Mouse (Mus musculus) splenic B cell, adult 2 months (primary cell): ENCODE measurements around the gene H2-M10.2.
"Not testable (repeated sequence)": the region's sequence is repeated elsewhere in the genome, so short reads cannot be mapped to it uniquely, and the experiment has no call there.

Source experiments
- DNase-seq: peaks from one replicate; pipeline ENCODE4 v3.0.0-alpha.2; 2011; ENCODE audit warnings: low read depth, low spot score
- H3K27me3 ChIP-seq: 2 replicates; pipeline ENCODE4 v1.6.1; 2012; ENCODE audit warnings: mild to moderate bottlenecking, low read length, moderate library complexity, mixed read lengths; ENCODE audit not compliant: control insufficient read depth, poor library complexity, insufficient read depth, severe bottlenecking
- H3K36me3 ChIP-seq: 2 replicates; pipeline ENCODE4 v1.6.1; 2012; ENCODE audit warnings: mild to moderate bottlenecking, low read length, moderate library complexity, mixed read lengths; ENCODE audit not compliant: control insufficient read depth, poor library complexity, insufficient read depth, severe bottlenecking

H2-M10.2 gene

DNA sequence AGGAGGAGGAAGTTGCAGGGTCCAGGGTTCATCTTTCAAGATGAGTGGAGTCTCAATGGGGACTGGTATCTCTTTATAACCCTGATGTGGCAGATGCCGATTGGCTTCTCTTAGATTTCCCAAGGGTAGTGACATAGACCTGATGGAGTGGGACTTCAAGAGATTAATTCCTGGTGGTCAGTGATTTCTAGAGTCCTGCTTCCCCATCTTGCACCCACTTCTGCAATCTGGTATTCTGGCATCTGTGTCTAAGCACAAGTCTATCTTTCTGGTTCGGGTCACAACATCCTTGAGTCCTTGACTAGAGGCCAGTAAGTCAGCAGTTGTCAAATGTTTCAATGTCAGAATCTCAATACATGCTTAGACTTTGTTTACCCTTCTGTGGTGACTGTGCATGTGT, at the start of gene H2-M10.2:
Gene H2-M10.2, minus strand, starts transcription at position 101 of the 400 bp plus-strand sequence.
- no peaks in the 10 kb centered on the region for H3K27me3 ChIP-seq
- no peaks in the 10 kb centered on the region for H3K36me3 ChIP-seq
- DNase-seq, result no peak

DNA sequence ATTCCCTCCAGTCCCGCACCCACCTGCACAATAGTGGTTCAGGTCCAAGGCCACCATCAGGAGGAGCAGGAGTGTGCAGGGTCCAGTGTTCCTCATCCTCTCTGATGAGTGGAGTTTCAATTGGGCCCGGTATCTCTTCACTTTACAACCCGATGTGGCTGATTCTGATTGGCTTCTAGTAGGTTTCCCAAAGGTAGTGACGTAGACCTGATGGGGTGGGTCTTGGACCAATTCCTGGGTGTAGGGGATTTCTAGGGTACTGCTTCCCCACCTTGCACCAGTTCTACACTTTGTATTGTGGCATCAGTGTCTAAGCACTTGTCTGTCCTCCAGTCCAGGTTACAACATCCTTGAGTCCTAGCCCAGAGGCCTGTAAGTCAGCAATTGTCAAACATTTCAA, 39.8 kb upstream of the H2-M10.2 start, which contains the start of gene H2-M10.1:
Gene H2-M10.1, minus strand, starts transcription at position 101 of the 400 bp plus-strand sequence.
- no peak for DNase-seq
- no peaks in the 10 kb centered on the region for H3K36me3 ChIP-seq
- H3K27me3 ChIP-seq, result no peaks in the 10 kb centered on the region; the same call in 1 of the 2 replicates

DNA sequence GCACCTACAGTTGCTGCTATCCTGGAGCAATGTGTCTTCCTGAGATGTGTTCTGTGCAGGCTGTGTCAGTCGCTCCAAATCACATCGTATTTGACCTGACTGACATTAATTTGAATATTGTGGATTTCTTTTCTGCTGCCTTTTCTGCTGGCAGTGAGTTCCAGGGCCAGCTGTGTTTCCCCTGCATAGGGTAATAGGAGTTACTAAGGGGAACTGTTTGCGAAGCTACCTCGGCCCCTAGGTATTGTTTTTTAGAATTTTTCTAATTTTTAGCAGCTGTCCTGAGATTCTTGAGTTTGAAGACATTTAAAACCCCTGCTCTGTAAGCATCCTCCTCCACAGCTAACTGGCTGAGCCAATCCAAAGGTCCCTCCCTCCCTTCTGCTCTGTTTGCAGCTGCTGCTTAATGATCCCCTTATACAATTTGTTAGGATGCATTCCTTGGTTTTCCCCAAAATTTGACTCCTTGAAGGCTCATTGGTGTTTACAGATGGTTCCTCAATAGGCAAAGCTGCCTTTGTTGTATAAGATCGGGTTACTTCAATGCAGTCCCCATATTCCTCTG, 29.5 kb upstream of the H2-M10.2 start:
- DNase-seq, result no peak
- H3K27me3 ChIP-seq, result no peaks in the 10 kb centered on the region

DNA sequence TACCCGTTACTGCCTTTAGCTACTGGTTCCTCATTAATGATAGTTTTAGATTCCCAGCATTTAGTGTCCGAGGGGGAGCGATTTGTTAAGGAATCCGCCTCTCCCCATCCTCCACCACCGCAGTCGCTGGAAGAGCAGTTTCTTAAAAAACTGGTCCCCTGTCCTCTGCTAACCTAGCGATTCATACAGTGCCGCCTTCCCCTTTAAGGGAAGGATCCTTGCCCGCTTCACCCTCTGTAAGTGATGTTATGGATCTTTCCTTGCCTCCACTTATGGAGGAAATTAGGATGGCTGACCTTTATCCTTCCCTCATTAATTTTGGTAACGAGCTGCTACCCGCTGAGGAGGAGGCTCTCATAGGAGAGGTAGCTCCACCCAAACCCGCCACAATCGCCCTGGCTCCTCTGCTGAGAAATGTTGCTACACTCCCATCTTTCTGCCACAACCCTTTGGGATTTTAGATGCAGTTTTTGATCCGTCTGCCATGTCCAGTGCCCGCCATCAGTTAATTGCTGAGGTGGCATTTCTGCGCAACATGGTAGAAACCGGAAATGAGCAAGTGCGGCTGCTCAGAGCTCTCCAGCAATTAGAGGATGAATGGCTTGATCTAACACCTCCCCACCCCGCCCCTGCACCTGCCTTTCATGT, 28.9 kb upstream of the H2-M10.2 start:
- peak; percentile 66 for DNase-seq
- no peaks in the 10 kb centered on the region for H3K36me3 ChIP-seq
- H3K27me3 ChIP-seq, result no peaks in the 10 kb centered on the region

More for the DNA sequence above, 29.5 kb upstream of the H2-M10.2 start:
- no peaks in the 10 kb centered on the region for H3K36me3 ChIP-seq

DNA sequence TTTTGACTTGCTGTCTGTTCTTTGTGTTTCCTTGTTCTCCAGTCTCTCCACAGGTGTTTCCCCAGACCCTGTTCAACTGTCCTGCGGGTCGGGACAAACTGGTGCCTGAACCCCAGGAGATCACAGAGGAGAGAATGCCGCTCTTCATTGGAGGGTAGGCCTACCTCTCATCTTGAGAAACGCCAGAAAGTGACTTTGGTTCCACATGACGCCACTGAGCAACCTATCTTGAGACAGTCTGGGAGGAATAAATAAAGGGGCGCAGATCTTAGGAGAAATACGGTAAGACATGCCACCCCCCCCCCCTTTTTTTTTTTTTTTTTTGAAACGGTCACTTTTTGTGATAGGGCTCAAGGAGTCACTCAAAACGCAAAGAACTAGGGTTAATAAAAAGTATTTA, 28.2 kb upstream of the H2-M10.2 start:
- no peaks in the 10 kb centered on the region for H3K27me3 ChIP-seq
- H3K36me3 ChIP-seq, result no peaks in the 10 kb centered on the region
- peak; percentile 47 for DNase-seq

DNA sequence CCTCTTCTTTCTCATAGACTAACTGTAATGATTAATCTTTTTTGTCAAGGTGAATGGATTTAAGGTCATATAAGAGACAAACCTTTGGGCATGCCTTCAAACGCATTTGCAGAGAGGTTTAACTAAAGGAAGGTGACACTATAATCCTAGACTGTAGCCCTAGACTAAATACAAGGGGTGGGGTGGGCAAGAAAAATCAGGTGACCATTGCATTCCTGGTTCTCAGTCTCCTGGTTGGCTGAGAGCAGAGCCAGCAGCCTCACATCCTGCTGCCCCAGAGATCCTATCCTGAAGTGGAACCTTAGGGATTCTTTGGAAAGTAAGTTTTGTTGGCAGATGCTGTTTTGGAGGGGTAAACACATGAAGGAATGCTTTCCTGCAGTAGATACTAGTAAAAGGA, 23.0 kb upstream of the H2-M10.2 start:
- Histone ChIP-seq H3K36me3 (no peaks in the 10 kb centered on the region), H3K27me3 (no peaks in the 10 kb centered on the region; the same call in 1 of the 2 replicates)
- no peak for DNase-seq

DNA sequence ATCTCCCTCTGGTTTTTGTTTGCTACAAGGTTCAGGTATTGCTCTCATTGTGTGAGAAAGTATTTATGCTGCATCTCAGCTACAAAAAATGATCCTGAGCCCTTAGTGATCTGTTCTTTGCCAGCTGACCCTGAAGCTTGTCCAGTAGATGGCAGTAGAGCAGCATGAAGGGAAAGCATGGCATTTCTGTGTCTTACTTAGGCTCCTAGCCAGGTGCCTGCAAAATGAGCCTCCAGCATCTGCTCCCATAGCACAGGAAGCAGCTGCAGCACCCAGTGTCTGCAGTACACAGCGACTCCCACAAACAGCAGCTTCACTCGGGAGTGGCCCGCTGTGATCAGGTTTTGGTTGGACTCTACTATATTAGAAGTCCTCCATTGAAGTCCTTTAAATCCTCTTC, 22.6 kb upstream of the H2-M10.2 start:
- H3K36me3 ChIP-seq, H3K27me3 ChIP-seq: not testable (repeated sequence)
- peak; percentile 82 for DNase-seq

DNA sequence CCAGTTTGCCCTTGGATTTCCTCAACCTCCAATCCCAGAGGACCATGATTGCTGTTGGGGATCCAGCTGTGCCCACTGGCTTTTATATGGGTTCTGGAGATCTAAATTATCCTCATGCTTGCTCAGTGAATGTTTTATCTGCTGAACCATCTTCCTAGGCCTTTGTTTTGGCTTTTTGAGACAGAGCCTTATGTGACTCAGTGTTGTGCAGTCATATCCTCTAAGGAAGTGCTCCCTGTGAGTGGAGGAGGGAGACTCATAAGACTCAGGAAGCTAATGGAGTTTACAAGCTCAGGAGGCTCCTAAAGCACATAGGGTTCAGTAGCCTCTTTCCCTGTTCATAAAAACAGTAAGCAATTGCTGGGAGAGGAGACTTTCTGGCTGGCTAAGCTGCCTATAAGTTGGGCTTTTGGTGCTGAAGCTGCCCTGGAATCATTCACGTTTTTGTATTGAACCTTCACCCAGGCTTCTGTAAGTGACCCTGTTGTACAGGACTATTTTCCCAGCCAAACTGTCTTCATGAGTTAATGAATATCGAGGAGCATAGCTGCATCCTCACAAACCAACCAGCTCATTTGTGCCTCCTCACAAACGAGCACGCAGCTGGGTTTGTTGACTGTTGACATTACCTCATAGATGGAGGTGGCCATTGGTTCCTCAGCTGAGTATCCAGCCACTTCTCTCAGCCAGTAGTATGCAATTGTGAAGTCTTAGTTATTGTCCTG, 4.6 kb downstream of the H2-M10.2 start:
- no peak for DNase-seq
- H3K27me3 ChIP-seq, result no peaks in the 10 kb centered on the region
- H3K36me3 ChIP-seq, result no peaks in the 10 kb centered on the region; the same call in 1 of the 2 replicates

DNA sequence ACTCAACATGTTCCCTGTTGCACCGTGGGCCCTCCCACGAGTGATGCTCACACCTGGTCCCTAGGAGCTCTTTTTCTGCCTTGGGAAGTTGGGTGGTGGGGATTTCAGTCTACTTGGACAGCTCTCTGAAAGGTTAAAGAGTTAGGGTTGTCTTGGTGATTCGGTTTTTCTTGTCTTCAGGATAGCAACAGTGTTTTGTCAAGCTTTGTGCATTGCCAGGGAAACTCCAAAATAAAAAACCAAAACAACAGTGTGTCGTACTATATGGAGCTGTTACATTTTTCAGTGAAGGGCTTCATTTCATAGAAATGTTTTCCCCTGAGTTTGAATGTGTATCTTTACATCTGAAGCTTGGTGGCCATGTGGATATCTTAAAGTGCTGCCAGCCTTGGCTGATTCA, 11.5 kb downstream of the H2-M10.2 start:
- Histone ChIP-seq H3K27me3 (no peaks in the 10 kb centered on the region), H3K36me3 (no peaks in the 10 kb centered on the region; the same call in none of the 2 replicates)
- no peak for DNase-seq

DNA sequence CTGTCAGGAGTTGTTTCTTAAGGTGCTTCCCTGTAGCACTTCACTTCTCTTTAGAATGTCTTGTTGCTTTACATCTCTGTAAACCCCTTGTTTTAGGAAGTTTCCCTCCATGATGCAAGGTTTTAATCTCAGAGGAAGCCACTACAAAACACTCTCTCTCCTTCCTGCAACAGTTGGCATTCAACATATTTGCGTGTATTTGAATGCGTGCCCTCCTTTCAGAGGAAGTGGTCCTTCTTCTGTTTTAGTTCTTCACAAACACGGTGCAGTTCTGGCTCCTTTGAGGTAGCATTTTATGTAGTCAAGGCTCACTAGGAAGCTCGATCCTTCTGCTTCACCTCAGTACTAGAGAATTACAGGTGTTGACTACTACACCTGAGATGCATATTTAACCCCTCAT, 12.5 kb downstream of the H2-M10.2 start:
- DNase-seq, result no peak
- Histone ChIP-seq H3K36me3 (no peaks in the 10 kb centered on the region; the same call in none of the 2 replicates), H3K27me3 (no peaks in the 10 kb centered on the region)

DNA sequence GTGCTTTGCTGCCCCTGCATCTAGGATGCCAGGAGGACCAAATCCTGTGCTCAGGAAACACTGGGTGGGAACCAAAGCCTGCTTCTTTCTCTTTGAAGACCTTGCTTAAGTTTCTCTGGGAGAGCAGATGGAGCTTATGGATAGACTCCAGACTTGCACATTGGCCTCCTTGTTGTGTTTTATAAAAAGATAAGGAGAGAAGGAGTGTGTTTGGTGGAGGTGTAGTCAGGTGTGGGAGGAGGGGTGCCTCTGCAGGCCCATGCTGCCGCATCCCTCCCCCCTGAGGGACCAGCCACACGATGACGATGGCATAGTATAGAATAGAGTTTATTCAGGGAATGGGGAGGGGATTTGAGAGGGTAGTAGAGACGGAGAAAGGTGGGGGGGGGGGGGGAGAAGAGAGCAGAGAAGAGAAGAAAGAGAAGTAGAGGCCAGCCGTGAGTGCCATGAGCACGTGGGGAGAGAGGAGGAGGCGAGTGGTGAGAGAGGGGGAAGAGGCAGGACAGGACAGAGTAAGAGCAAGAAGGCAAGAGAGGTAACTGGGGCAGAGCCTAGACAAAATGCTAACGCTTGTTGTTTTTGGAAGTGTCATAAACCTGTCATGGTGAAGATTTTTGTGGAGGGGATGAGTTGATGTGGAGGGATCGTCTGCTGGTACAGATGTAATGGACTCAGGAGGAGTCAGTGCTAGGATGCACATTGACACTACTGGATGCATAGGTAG, 13.5 kb downstream of the H2-M10.2 start:
- DNase-seq, result no peak
- no peaks in the 10 kb centered on the region; the same call in none of the 2 replicates for H3K36me3 ChIP-seq
- no peaks in the 10 kb centered on the region for H3K27me3 ChIP-seq

DNA sequence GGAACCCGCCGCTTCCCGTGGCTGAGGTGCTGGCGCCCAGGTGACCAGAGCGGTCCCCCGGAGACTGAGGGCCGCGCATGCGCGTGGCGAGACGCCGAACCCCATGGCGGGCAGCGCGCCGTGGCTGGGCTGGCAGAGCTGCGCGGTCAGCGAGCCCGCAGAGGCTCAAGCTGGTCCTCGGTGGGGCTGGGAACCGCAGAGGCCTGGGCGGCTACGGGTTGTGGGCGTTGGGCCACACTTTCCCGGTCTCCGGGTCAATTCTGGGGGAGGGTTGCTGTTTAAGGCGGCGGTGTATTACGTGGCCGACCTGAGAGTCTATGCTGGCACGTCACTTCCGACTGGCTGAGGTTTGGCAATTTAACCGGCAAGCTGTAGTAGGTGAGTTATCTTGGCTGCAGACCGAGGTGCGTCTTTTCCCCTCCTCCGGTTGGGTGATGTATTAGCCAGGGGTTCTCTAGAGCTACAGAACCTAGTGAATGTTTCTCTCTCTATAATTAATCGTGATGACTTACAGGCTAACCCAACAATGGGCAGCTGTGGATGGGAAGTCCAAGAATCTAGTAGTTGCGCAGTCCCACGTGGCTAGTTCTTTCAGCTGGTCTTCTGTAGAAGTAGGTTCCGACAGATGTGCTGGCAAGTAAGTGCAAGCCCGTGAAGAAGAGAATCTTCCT, 14.6 kb downstream of the H2-M10.2 start, which contains the start of gene Trim39:
Gene Trim39, minus strand, starts transcription at position 662 of the 671 bp plus-strand sequence.
- DNase-seq, result peak; percentile 89
- no peaks in the 10 kb centered on the region for H3K27me3 ChIP-seq
- peaks cover 2% of the 10 kb centered on the region for H3K36me3 ChIP-seq

DNA sequence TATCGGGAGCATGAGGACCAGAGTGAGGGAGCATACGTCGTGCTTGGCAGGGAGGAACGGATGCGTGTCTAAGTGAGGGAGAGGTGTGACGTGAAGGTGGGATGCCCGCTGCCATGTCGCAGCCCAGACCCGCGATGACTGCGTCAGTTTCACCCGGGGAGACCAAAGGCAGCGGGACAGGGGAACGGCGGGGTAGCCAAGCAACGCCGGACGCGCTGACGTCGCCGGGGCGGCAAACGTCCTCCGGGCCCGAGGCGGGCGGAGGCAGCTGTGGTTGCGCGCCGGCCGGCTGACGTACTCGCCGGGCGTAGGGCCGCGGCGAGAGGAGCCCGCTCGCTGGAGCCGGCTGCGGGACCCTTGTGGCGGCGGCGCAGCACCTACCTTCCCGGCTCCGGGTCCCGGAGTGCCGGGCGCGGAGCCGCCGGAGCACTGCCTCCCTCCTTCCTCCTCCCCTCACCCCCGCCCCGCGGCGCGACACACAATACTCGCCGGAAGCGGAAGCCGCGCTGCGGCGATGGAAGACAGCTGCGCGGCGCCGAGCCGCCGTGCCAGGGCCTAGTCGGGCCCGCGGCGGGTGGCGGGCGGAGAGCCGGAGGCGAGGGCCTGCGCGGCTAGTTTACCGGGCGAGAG, 15.2 kb downstream of the H2-M10.2 start:
- DNase-seq, result peak; percentile 88
- Histone ChIP-seq H3K36me3 (peaks cover 2% of the 10 kb centered on the region), H3K27me3 (no peaks in the 10 kb centered on the region)

DNA sequence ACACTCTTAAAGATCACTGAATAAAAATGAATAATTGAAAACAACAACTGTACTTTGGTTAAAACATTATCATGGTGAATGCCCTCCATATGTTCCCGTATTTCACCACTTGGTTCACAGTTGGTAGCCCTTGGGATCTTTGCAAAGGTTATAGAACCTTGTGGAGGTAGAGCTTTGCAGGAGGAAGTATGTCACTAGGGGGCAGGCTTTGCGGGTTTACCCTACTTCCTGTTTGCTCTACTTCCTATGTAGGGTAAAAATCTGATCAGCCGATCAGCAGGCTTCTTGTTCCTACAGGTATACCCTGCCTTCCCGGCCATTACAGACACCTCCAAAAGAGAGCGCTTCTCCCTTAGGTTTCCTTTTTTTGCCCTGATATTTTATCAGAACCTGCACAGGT, 20.5 kb downstream of the H2-M10.2 start:
- no peaks in the 10 kb centered on the region for H3K27me3 ChIP-seq
- H3K36me3 ChIP-seq, result peaks cover 8% of the 10 kb centered on the region
- DNase-seq, result peak; percentile 82
